Mouse (Mus musculus) liver, postnatal 0 days (tissue): ENCODE data around the gene Nav2.

ENCODE experiments used
- CTCF ChIP-seq: sonication (generic); IDR thresholded peaks from 2 replicates; pipeline ENCODE4 v1.5.1; 2016; ENCODE audit warnings: antibody characterized with exemption, low read depth
- EP300 ChIP-seq: IDR thresholded peaks from 2 replicates; pipeline ENCODE4 v1.6.1; 2016; ENCODE audit warnings: antibody characterized with exemption, low read depth, mild to moderate bottlenecking

DNA sequence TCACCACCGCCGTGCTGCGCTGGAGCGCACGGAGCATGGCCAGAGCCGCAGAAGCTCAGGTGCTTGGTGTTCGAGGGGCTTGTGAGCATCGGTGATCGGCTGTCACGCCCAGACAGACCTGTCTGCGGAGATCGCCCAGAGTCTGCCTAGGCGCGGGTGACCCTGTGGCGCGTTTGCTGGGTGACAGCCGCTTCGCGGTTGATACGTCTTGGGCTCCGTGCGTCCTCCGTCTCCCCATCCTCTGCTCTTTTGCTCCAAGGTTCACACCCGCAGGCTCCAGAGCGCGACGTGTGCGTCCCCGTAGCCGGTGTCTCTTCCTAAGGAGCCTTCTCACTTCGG, 337.7 kb downstream of the Nav2 start:
- TF ChIP-seq EP300 (no peak), CTCF (no peak)
